Mouse (Mus musculus) ovary, adult 2 months (tissue): ENCODE measurements around the gene Gm8332. TPM values are rescaled to one million over a fixed set of nuclear protein-coding genes. Genes with fewer than 3 reads are reported as not detected.

Source experiments
- polyA plus RNA-seq: library from polyadenylated mRNA; depleted of rRNA; stranded (reverse); fragments of >200 nt; gene quantifications from 2 replicates; pipeline ENCODE4 v1.2.3, GENCODE M21; 2012; rRNA removed

Gm8332 gene
- not detected in 2 replicates for polyA plus RNA-seq

GRCm38 (mm10) chr12:88250000-88250399 lies at the start of gene Gm8332:
Gene Gm8332, minus strand, starts transcription at chr12:88250100.

GRCm38 (mm10) chr12:88274400-88274799 lies 24.5 kb upstream of the Gm8332 start, which contains the start of gene Gm5662:
Gene Gm5662, minus strand, starts transcription at chr12:88274500.

Other genes with a start within 250 kb of the Gm8332 start
- not detected in 2 replicates for gene Gm2075, start 238.3 kb downstream of the Gm8332 start, polyA plus RNA-seq
- gene Gm6803, start 231.3 kb downstream of the Gm8332 start, polyA plus RNA-seq = not detected in 2 replicates
- not detected in 2 replicates for gene Gm2056, start 223.1 kb downstream of the Gm8332 start, polyA plus RNA-seq
- gene Gm16368, start 166.4 kb downstream of the Gm8332 start, polyA plus RNA-seq = not detected in 2 replicates
- gene Gm10436, start 68.0 kb downstream of the Gm8332 start, polyA plus RNA-seq = 0.94 and 2.1 TPM in 2 replicates
- gene Gm5662, start 24.4 kb upstream of the Gm8332 start, polyA plus RNA-seq = not detected in 2 replicates
- not detected in 2 replicates for gene Gm5039, start 73.9 kb upstream of the Gm8332 start, polyA plus RNA-seq
- 37.7 and 40.2 TPM in 2 replicates for gene Adck1, start 110.5 kb upstream of the Gm8332 start, polyA plus RNA-seq